Mouse (Mus musculus) 3134 (cell line): ENCODE results near the gene Prdm4.
A peak's percentile ranks its signal among the peaks of the same experiment; 100 is the strongest.

ENCODE experiments used
- DNase-seq: peaks from one replicate; pipeline ENCODE4 v3.0.0-alpha.2; 2011; ENCODE audit warnings: low spot score; ENCODE audit not compliant: insufficient read length; ENCODE audit errors: extremely low read depth

Gene Prdm4

GRCm38 (mm10) chr10:85916498-85917309, at the start of gene Prdm4:
Prdm4 (minus strand) TSS chr10:85917142.
- peak; percentile 98 for DNase-seq

- no peak for DNase-seq
Observed at GRCm38 (mm10) chr10:85966476-85966875, 49.5 kb upstream of the Prdm4 start.

- DNase-seq: no peak
Observed at GRCm38 (mm10) chr10:85964316-85964715, 47.4 kb upstream of the Prdm4 start.

GRCm38 (mm10) chr10:85962897-85963296, 46.0 kb upstream of the Prdm4 start:
- no peak for DNase-seq

- peak; percentile 93 for DNase-seq
Observed at GRCm38 (mm10) chr10:85957464-85957950, 40.6 kb upstream of the Prdm4 start, which contains the start of gene Rtcb. Rtcb (minus strand) TSS chr10:85957823.

GRCm38 (mm10) chr10:85956871-85957419, 40.0 kb upstream of the Prdm4 start:
- DNase-seq: no peak

- no peak for DNase-seq
Observed at GRCm38 (mm10) chr10:85954429-85954828, 37.5 kb upstream of the Prdm4 start.

GRCm38 (mm10) chr10:85953401-85953800, 36.5 kb upstream of the Prdm4 start:
- no peak for DNase-seq

GRCm38 (mm10) chr10:85951765-85952443, 35.0 kb upstream of the Prdm4 start:
- no peak for DNase-seq

- no peak for DNase-seq
Observed at GRCm38 (mm10) chr10:85948483-85949196, 31.7 kb upstream of the Prdm4 start.

GRCm38 (mm10) chr10:85936280-85936965, 19.5 kb upstream of the Prdm4 start:
- no peak for DNase-seq

GRCm38 (mm10) chr10:85929962-85930361, 13.0 kb upstream of the Prdm4 start:
- DNase-seq: no peak

- no peak for DNase-seq
Observed at GRCm38 (mm10) chr10:85929208-85929591, 12.3 kb upstream of the Prdm4 start.

- peak; percentile 13 for DNase-seq
Observed at GRCm38 (mm10) chr10:85928499-85929207, 11.7 kb upstream of the Prdm4 start.

GRCm38 (mm10) chr10:85927676-85928445, 10.9 kb upstream of the Prdm4 start, which contains the start of gene Ascl4:
Ascl4 (plus strand) TSS chr10:85927681.
- no peak for DNase-seq

GRCm38 (mm10) chr10:85879886-85880486, 37.0 kb downstream of the Prdm4 start:
- no peak for DNase-seq

GRCm38 (mm10) chr10:85875812-85876211, 41.1 kb downstream of the Prdm4 start:
- DNase-seq: no peak

GRCm38 (mm10) chr10:85873861-85874544, 42.9 kb downstream of the Prdm4 start:
- no peak for DNase-seq
